Mouse (Mus musculus): ENCODE measurements around the gene Immp2l.

DNA sequence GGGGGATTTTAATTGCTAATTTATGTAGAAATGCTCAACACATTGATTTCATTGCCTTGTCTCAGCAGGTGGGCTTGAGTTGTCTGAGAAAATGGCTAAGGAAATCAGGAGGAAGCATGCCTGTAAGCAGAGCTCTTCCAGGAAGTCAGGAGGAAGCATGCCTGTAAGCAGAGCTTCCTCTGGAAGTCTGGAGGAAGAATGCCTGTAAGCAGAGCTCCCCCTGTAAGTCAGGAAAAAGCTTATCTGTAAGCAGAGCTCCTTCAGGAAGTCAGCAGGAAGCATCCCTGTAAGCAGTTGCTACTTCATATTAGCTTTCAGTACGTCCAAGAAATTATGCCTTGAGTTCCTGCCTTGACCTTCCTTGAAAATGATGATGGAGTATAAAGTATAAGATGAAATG lies 191.3 kb downstream of the Immp2l start:
- TF ChIP-seq TCF3 (IDR thresholded peaks at IDR 0.05; ENCODE audit: insufficient read length, low read depth) (no peak), POLR2A (IDR thresholded peaks at IDR 0.05; ENCODE audit: insufficient read length, low read depth) (no peak)

Measured in myocyte (in vitro differentiated cells).